In genomic region chr6:108862548-108862947, GRCm38 (mm10) we compare ENCODE assay signal across 11 mouse cellular contexts. TPM values are rescaled to one million over a fixed set of nuclear protein-coding genes. Genes with fewer than 3 reads are reported as not detected.
DNase-seq lines count a peak whose midpoint lies in the region; ATAC-seq and TF ChIP-seq lines count a peak whose summit lies in the region.
"Had no signal": no experiment of that assay in that cellular context is flagged by ENCODE, and none has a peak within 500 bp of the region (broad histone marks: within the 10 kb centered on the region; RNA-seq: fewer than 3 reads in every experiment).

No protein-coding gene starts in this region.

- TF ChIP-seq EP300 in CH12.LX (IDR thresholded peaks at IDR 0.05; ENCODE audit: low read length) = no peak

- no peaks in the 10 kb centered on the region for H3K9me3 ChIP-seq in CH12.LX (replicated peaks; ENCODE audit: low read length)
- H3K9me3 ChIP-seq in intestine, embryonic 15.5 days = peaks cover 5% of the 10 kb centered on the region; the same call in 1 of the 2 replicates
- H3K9me3 ChIP-seq: embryonic facial prominence, embryonic 12.5 days had no signal

- peaks cover 15 to 31% of the 10 kb centered on the region in 2 experiments for H3K36me3 ChIP-seq in CH12.LX (replicated peaks in 1 of 2; ENCODE audit: control insufficient read depth in 1 of 2, insufficient read depth in 1 of 2, low read length in 1 of 2)
- H3K36me3 ChIP-seq in intestine, embryonic 15.5 days = 0 out of 2 replicates have a peak, but pooled peaks cover 3% of the 10 kb centered on the region
- H3K36me3 ChIP-seq: embryonic facial prominence, embryonic 12.5 days had no signal

- dilution Hi-C loops in CH12.LX (cut with MboI; ENCODE audit: extremely low pct_ligation_motif_present, extremely low pct_unique_long_range_greater_than_20kb, low sequenced_read_pairs) = no loop called here

- no peak overlapping the region for H3K4me2 ChIP-seq in CH12.LX (ENCODE audit: insufficient read depth, low read depth, poor library complexity, severe bottlenecking)
- no peak overlapping the region for H3K4me2 ChIP-seq in intestine, embryonic 15.5 days (replicated peaks)
- H3K4me2 ChIP-seq: embryonic facial prominence, embryonic 12.5 days; limb, embryonic 12.5 days; neural tube, embryonic 13.5 days had no signal

- WGBS in intestine, embryonic 15.5 days = 73% methylated on average over 2 of the region's 2 CpGs

- no peak for TF ChIP-seq CTCF in CH12.LX (conservative IDR thresholded peaks at IDR 0.05 in 1 of 2, IDR thresholded peaks at IDR 0.05 in 1 of 2; ENCODE audit: low read depth in 2 of 2, low read length in 2 of 2)

- no peaks in the 10 kb centered on the region for H3K79me2 ChIP-seq in CH12.LX (replicated peaks; ENCODE audit: control insufficient read depth, extremely low read depth, insufficient read depth, poor library complexity, severe bottlenecking)

- no peak for TF ChIP-seq RAD21 in CH12.LX (IDR thresholded peaks at IDR 0.05; ENCODE audit: low read depth, low read length)

- peaks cover 0 to 8% of the 10 kb centered on the region in 2 experiments; a peak in 1 of 4 replicates for H3K4me1 ChIP-seq in CH12.LX (ENCODE audit: control insufficient read depth in 1 of 2, insufficient read depth in 2 of 2)
- no peaks in the 10 kb centered on the region for H3K4me1 ChIP-seq in intestine, embryonic 15.5 days (replicated peaks)
- H3K4me1 ChIP-seq: embryonic facial prominence, embryonic 12.5 days; limb, embryonic 12.5 days; neural tube, embryonic 13.5 days had no signal

- no peak for TF ChIP-seq POLR2A in CH12.LX (IDR thresholded peaks at IDR 0.05; ENCODE audit: low read depth, low read length)

- DNase-seq in adrenal gland, postnatal 36 days = peak; percentile 23 to 49
- DNase-seq in adrenal gland, adult 2 months = no peak
- DNase-seq in kidney, postnatal 25 days = peak; percentile 36 to 47
- no peak for DNase-seq in kidney, adult 11 months
- no peak for DNase-seq in CH12.LX (ENCODE audit: extremely low read depth)
- DNase-seq in lung, postnatal 10 days = peak; percentile 29
- DNase-seq in layer of hippocampus, postnatal 25 days (ENCODE audit: extremely low spot score in 1 of 2, low spot score in 1 of 2) = no peak

- ATAC-seq in intestine, embryonic 15.5 days = no peak; the same call in 1 of the 2 replicates

- H3K27me3 ChIP-seq in CH12.LX (replicated peaks) = no peaks in the 10 kb centered on the region
- H3K27me3 ChIP-seq in intestine, embryonic 15.5 days (replicated peaks) = no peaks in the 10 kb centered on the region
- H3K27me3 ChIP-seq: embryonic facial prominence, embryonic 12.5 days; limb, embryonic 12.5 days; neural tube, embryonic 13.5 days had no signal

- no peak overlapping the region for H3K9ac ChIP-seq in CH12.LX (ENCODE audit: insufficient read depth, low read depth)
- no peak overlapping the region for H3K9ac ChIP-seq in intestine, embryonic 15.5 days
- H3K9ac ChIP-seq: embryonic facial prominence, embryonic 12.5 days; limb, embryonic 12.5 days; neural tube, embryonic 13.5 days had no signal

- in situ Hi-C loops in CH12.LX (cut with MboI; ENCODE audit: low pct_ligation_motif_present, low pct_unique_long_range_greater_than_20kb, low sequenced_read_pairs) = loop anchor here (25.0 kb wide), 1 partner anchor 300 kb away; no protein-coding TSS in a partner anchor

- no peak overlapping the region for H3K27ac ChIP-seq in CH12.LX (ENCODE audit: insufficient read depth, low read depth)
- H3K27ac ChIP-seq in intestine, embryonic 15.5 days = no peak overlapping the region
- H3K27ac ChIP-seq: embryonic facial prominence, embryonic 12.5 days; limb, embryonic 12.5 days; neural tube, embryonic 13.5 days had no signal

- H3K4me3 ChIP-seq in CH12.LX (replicated peaks in 1 of 3; ENCODE audit: low read depth in 2 of 3, low read length in 2 of 3, poor library complexity in 1 of 3) = no peak overlapping the region
- H3K4me3 ChIP-seq in intestine, embryonic 15.5 days (replicated peaks) = no peak overlapping the region
- H3K4me3 ChIP-seq: embryonic facial prominence, embryonic 12.5 days; limb, embryonic 12.5 days; neural tube, embryonic 13.5 days had no signal

TF ChIP-seq in CH12.LX, 34 proteins besides CTCF, POLR2A, EP300 and RAD21:
- TF ChIP-seq POLR2AphosphoS2 (IDR thresholded peaks at IDR 0.05; ENCODE audit: low read depth, low read length) (peak; percentile 85; the same call in 1 of the 2 replicates), RCOR1 (conservative IDR thresholded peaks at IDR 0.05; ENCODE audit: low read depth, low read length) (no peak)

RNA-seq across cellular contexts. Expression of gene Edem1, which starts 34.1 kb away (rescaled TPM):
- 10 to 100 TPM; 43.8 to 68.9 TPM for total RNA-seq in adrenal gland, postnatal 36 days (2021)
- total RNA-seq in adrenal gland, adult 2 months (2021) = 10 to 100 TPM; 37.3 to 53.9 TPM
- 24.5 and 29.4 TPM in 2 replicates for polyA plus RNA-seq in adrenal gland, adult 2 months (2012; rRNA removed)
- 70.9 and 100 TPM in 2 replicates for total RNA-seq in CH12.LX (2012; rRNA removed)
- 186 and 216 TPM in 2 replicates for total RNA-seq in CH12.LX (2014; rRNA removed)
- 157 and 163 TPM in 2 replicates for polyA plus RNA-seq in CH12.LX (2012; ENCODE audit: insufficient read length, low read depth)
- total RNA-seq in layer of hippocampus, postnatal 25 days (2021) = 10 to 100 TPM; 14.8 to 17.0 TPM
- 44.7 and 53.2 TPM in 2 replicates for polyA plus RNA-seq in intestine, embryonic 15.5 days (2015; fragmentation: Nextera tagmentation; extraction: Ambion mirVana)

Comparison
In these comparisons a context has a peak if more than half of its experiments do, and no peak if none do; other contexts are left out.
1. DNase-seq: peak in adrenal gland, postnatal 36 days (2 of 2), kidney, postnatal 25 days (2 of 2) and lung, postnatal 10 days (single experiment); none in adrenal gland, adult 2 months (single experiment), kidney, adult 11 months (single experiment), CH12.LX (single experiment) and layer of hippocampus, postnatal 25 days (0 of 2).